Mouse (Mus musculus) hindbrain, embryonic 13.5 days (tissue): ENCODE measurements around the gene Sox1. TPM values are rescaled to one million over a fixed set of nuclear protein-coding genes. Genes with fewer than 3 reads are reported as not detected.

Experiments used
- microRNA-seq: library from miRNA; unstranded; fragments of <30 nt; microRNA quantifications from one replicate; pipeline ENCODE4, GENCODE M21; 2016
- polyA plus RNA-seq: library from polyadenylated mRNA; unstranded; fragments of >200 nt; fragmentation: Nextera tagmentation; extraction: Ambion mirVana; gene quantifications from 2 replicates; pipeline ENCODE4 v1.2.1, GENCODE M21; 2015

The Sox1 gene
- polyA plus RNA-seq, 1 experiment from 2014 or later, result 2.0 TPM

Small RNAs within 50 kb of the gene (microRNA-seq; reads per million reads assigned to microRNA genes)
- gene Gm25239, result not detected

Other genes starting within 250 kb of the Sox1 start
- gene A230072I06Rik, start 116.5 kb upstream of the Sox1 start, polyA plus RNA-seq, result 0.09 TPM in 1 of 2 replicates, not detected in the other
- not detected in 2 replicates for gene Spaca7, start 177.7 kb downstream of the Sox1 start, polyA plus RNA-seq